Mouse (Mus musculus): ENCODE measurements around the gene Hydin. TPM values are rescaled to one million over a fixed set of nuclear protein-coding genes. Genes with fewer than 3 reads are reported as not detected.
A peak's percentile ranks its signal among the peaks of the same experiment; 100 is the strongest.

Gene Hydin
- polyA plus RNA-seq, 1 experiment from 2014 or later: 0.06 TPM

GRCm38 (mm10) chr8:110636182-110636581 lies 369.4 kb downstream of the Hydin start:
- peaks cover 71% of the 10 kb centered on the region for H3K36me3 ChIP-seq
- no peaks in the 10 kb centered on the region for H3K27me3 ChIP-seq (ENCODE audit: insufficient read depth, poor library complexity, severe bottlenecking)
- H3K9me3 ChIP-seq: no peaks in the 10 kb centered on the region
- DNase-seq (ENCODE audit: low spot score): no peak
- no peak overlapping the region for H3K4me3 ChIP-seq
- H3K27ac ChIP-seq: no peak overlapping the region
- no peaks in the 10 kb centered on the region for H3K4me1 ChIP-seq
- 87% methylated on average over 6 of the region's 6 CpGs for WGBS

- H3K27me3 ChIP-seq (ENCODE audit: insufficient read depth, poor library complexity, severe bottlenecking): no peaks in the 10 kb centered on the region
- no peak for DNase-seq (ENCODE audit: low spot score)
- 89% methylated on average over 5 of the region's 5 CpGs for WGBS
- H3K4me1 ChIP-seq: peaks cover 3% of the 10 kb centered on the region; the same call in 1 of the 2 replicates
- H3K27ac ChIP-seq: no peak overlapping the region
- no peaks in the 10 kb centered on the region for H3K9me3 ChIP-seq
- peaks cover 26% of the 10 kb centered on the region for H3K36me3 ChIP-seq
- H3K4me3 ChIP-seq: no peak overlapping the region
Observed at GRCm38 (mm10) chr8:110642331-110642730, 375.6 kb downstream of the Hydin start.

GRCm38 (mm10) chr8:110643177-110643576 lies 376.4 kb downstream of the Hydin start:
- Histone ChIP-seq H3K36me3 (peaks cover 20% of the 10 kb centered on the region), H3K4me3 (no peak overlapping the region), H3K27ac (no peak overlapping the region), H3K27me3 (ENCODE audit: insufficient read depth, poor library complexity, severe bottlenecking) (no peaks in the 10 kb centered on the region), H3K4me1 (peaks cover 3% of the 10 kb centered on the region; the same call in 1 of the 2 replicates), H3K9me3 (no peaks in the 10 kb centered on the region)
- WGBS: 69% methylated on average over 4 of the region's 4 CpGs
- DNase-seq (ENCODE audit: low spot score): no peak

GRCm38 (mm10) chr8:110644422-110644821 lies 377.6 kb downstream of the Hydin start:
- Histone ChIP-seq H3K27ac (no peak overlapping the region), H3K36me3 (peaks cover 26% of the 10 kb centered on the region), H3K27me3 (ENCODE audit: insufficient read depth, poor library complexity, severe bottlenecking) (no peaks in the 10 kb centered on the region), H3K4me1 (peaks cover 3% of the 10 kb centered on the region; the same call in 1 of the 2 replicates), H3K9me3 (no peaks in the 10 kb centered on the region), H3K4me3 (no peak overlapping the region)
- DNase-seq (ENCODE audit: low spot score): no peak
- WGBS: 60% methylated on average over 4 of the region's 4 CpGs

DNA sequence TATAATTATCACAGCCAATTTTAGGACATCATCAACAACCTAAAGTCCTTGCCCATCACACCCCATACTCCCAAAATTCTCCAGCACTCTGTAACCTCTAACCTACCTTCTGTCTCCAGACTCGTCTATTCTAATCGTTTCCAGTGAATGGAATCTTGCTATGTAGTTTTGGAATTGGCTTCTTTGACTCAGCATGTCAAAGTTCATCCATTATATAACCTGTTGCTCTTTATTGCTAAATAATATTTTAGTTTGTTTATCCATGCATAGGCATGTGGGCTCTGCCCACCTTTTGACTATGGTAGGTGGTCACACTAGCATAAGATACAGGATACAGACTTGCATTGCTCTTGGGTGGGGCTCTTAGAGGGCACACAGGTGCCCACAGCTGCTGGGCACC lies 378.1 kb downstream of the Hydin start:
- H3K9me3 ChIP-seq: no peaks in the 10 kb centered on the region
- no peak overlapping the region for H3K27ac ChIP-seq
- 86% methylated on average over 2 of the region's 2 CpGs for WGBS
- peaks cover 31% of the 10 kb centered on the region for H3K36me3 ChIP-seq
- H3K4me1 ChIP-seq: peaks cover 3% of the 10 kb centered on the region; the same call in 1 of the 2 replicates
- H3K27me3 ChIP-seq (ENCODE audit: insufficient read depth, poor library complexity, severe bottlenecking): no peaks in the 10 kb centered on the region
- H3K4me3 ChIP-seq: no peak overlapping the region
- DNase-seq (ENCODE audit: low spot score): no peak

DNA sequence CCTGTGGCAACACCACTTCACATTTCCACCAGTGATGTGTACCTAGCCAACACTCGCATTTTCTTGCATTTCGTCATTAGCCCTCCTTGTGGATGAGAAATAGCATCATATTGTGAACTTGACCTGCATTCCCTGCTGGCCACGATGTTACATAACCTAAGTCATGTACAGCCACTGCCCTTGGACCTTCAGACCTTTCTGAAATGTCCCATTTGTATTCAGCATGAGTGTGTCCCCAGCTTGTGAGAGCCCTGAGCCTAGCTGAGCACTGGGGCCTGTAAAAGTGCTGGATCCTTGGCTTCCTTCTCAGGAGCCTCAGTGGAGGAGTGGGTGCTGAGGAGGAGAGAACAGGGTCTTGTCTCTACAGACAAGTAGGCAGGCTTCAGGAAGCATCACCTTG lies 378.6 kb downstream of the Hydin start:
- WGBS: 94% methylated on average over 3 of the region's 3 CpGs
- no peaks in the 10 kb centered on the region for H3K9me3 ChIP-seq
- peaks cover 27% of the 10 kb centered on the region for H3K36me3 ChIP-seq
- no peak for DNase-seq (ENCODE audit: low spot score)
- no peak overlapping the region for H3K4me3 ChIP-seq
- peaks cover 3% of the 10 kb centered on the region; the same call in 1 of the 2 replicates for H3K4me1 ChIP-seq
- H3K27me3 ChIP-seq (ENCODE audit: insufficient read depth, poor library complexity, severe bottlenecking): no peaks in the 10 kb centered on the region
- H3K27ac ChIP-seq: no peak overlapping the region

- no peaks in the 10 kb centered on the region for H3K9me3 ChIP-seq
- no peaks in the 10 kb centered on the region for H3K27me3 ChIP-seq (ENCODE audit: insufficient read depth, poor library complexity, severe bottlenecking)
- H3K4me1 ChIP-seq: peaks cover 10% of the 10 kb centered on the region
- H3K27ac ChIP-seq: no peak overlapping the region
- H3K4me3 ChIP-seq: no peak overlapping the region
- H3K36me3 ChIP-seq: peaks cover 29% of the 10 kb centered on the region
- 33% methylated on average over 6 of the region's 6 CpGs for WGBS
- DNase-seq (ENCODE audit: low spot score): peak; percentile 83
Observed at GRCm38 (mm10) chr8:110646064-110646463, 379.3 kb downstream of the Hydin start.

- no peaks in the 10 kb centered on the region for H3K27me3 ChIP-seq (ENCODE audit: insufficient read depth, poor library complexity, severe bottlenecking)
- no peak overlapping the region for H3K4me3 ChIP-seq
- DNase-seq (ENCODE audit: low spot score): no peak
- H3K9me3 ChIP-seq: no peaks in the 10 kb centered on the region
- H3K27ac ChIP-seq: no peak overlapping the region
- 96% methylated on average over 3 of the region's 3 CpGs for WGBS
- peaks cover 42% of the 10 kb centered on the region; the same call in 1 of the 2 replicates for H3K36me3 ChIP-seq
- peaks cover 27% of the 10 kb centered on the region for H3K4me1 ChIP-seq
Observed at GRCm38 (mm10) chr8:110648577-110648976, 381.8 kb downstream of the Hydin start.

- Histone ChIP-seq H3K27me3 (ENCODE audit: insufficient read depth, poor library complexity, severe bottlenecking) (no peaks in the 10 kb centered on the region), H3K36me3 (peaks cover 47% of the 10 kb centered on the region; the same call in 1 of the 2 replicates), H3K9me3 (no peaks in the 10 kb centered on the region), H3K27ac (no peak overlapping the region), H3K4me1 (peaks cover 26% of the 10 kb centered on the region), H3K4me3 (no peak overlapping the region)
- DNase-seq (ENCODE audit: low spot score): no peak
- 94% methylated on average over 6 of the region's 6 CpGs for WGBS
Observed at GRCm38 (mm10) chr8:110649286-110649685, 382.5 kb downstream of the Hydin start.

- DNase-seq (ENCODE audit: low spot score): no peak
- Histone ChIP-seq H3K27me3 (ENCODE audit: insufficient read depth, poor library complexity, severe bottlenecking) (no peaks in the 10 kb centered on the region), H3K4me3 (no peak overlapping the region), H3K36me3 (peaks cover 52% of the 10 kb centered on the region; the same call in 1 of the 2 replicates), H3K9me3 (no peaks in the 10 kb centered on the region), H3K4me1 (peaks cover 24% of the 10 kb centered on the region), H3K27ac (peak overlapping the region; percentile 65; the same call in 1 of the 2 replicates)
- WGBS: 63% methylated on average over 9 of the region's 9 CpGs
Observed at GRCm38 (mm10) chr8:110650838-110651237, 384.1 kb downstream of the Hydin start.

- H3K36me3 ChIP-seq: peaks cover 56% of the 10 kb centered on the region; the same call in 1 of the 2 replicates
- no peaks in the 10 kb centered on the region for H3K27me3 ChIP-seq (ENCODE audit: insufficient read depth, poor library complexity, severe bottlenecking)
- H3K27ac ChIP-seq: peak overlapping the region; percentile 65; the same call in 1 of the 2 replicates
- H3K4me1 ChIP-seq: peaks cover 24% of the 10 kb centered on the region
- H3K9me3 ChIP-seq: no peaks in the 10 kb centered on the region
- H3K4me3 ChIP-seq: no peak overlapping the region
- no peak for DNase-seq (ENCODE audit: low spot score)
- 69% methylated on average over 4 of the region's 4 CpGs for WGBS
Observed at GRCm38 (mm10) chr8:110651847-110652246, 385.1 kb downstream of the Hydin start.

- 90% methylated on average over 9 of the region's 9 CpGs for WGBS
- peaks cover 65% of the 10 kb centered on the region for H3K36me3 ChIP-seq
- peaks cover 24% of the 10 kb centered on the region for H3K4me1 ChIP-seq
- no peak overlapping the region for H3K27ac ChIP-seq
- H3K27me3 ChIP-seq (ENCODE audit: insufficient read depth, poor library complexity, severe bottlenecking): no peaks in the 10 kb centered on the region
- no peaks in the 10 kb centered on the region for H3K9me3 ChIP-seq
- DNase-seq (ENCODE audit: low spot score): no peak
- H3K4me3 ChIP-seq: no peak overlapping the region
Observed at GRCm38 (mm10) chr8:110654075-110655060, 387.6 kb downstream of the Hydin start.

DNA sequence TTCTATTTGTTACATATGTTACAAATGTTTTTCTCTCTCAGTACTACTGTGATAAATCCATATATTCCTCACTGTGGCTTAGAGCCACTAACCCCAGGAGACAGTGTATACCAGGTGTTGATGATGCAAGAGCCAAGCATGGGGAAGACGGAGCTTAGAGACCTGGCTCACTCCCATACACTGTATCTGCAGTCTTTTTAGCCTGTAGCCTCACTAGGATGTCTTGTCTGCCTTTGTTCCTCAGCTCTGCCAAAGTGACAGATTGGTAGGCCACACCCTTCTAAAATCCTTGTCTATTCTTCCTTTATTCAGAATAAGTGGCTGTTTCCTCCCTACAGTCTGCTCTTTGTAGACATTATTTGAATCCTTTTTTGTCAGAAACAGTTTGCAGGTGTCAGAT lies 389.1 kb downstream of the Hydin start:
- 97% methylated on average over 1 of the region's 1 CpGs for WGBS
- no peaks in the 10 kb centered on the region for H3K9me3 ChIP-seq

More for the DNA sequence above, 389.1 kb downstream of the Hydin start:
- H3K4me3 ChIP-seq: no peak overlapping the region
- no peak overlapping the region for H3K27ac ChIP-seq
- no peak for DNase-seq (ENCODE audit: low spot score)
- peaks cover 61% of the 10 kb centered on the region for H3K36me3 ChIP-seq
- no peaks in the 10 kb centered on the region for H3K27me3 ChIP-seq (ENCODE audit: insufficient read depth, poor library complexity, severe bottlenecking)
- H3K4me1 ChIP-seq: peaks cover 20% of the 10 kb centered on the region
